Mouse (Mus musculus) lung, embryonic 15.5 days (tissue): ENCODE measurements at regions not wholly inside any gene's neighbourhood (a gene's known extent, or its start where the extent isn't known, plus 50 kb on each side); places are given as distances from the start of the nearest gene placed in this dataset.

ENCODE experiments used
- ATAC-seq: fragments of 200-750 bp; cut with Nextera tagmentation; 2 replicates; pipeline ENCODE4 v1.8.0; 2017; ENCODE audit warnings: moderate number of reproducible peaks, borderline replicate concordance; ENCODE audit not compliant: low FRiP score, low TSS enrichment; ENCODE audit errors: extremely low read depth
- H3K27ac ChIP-seq: fragments of 300-500 bp; sonication (generic); 2 replicates; pipeline ENCODE4 v1.5.1; 2015; ENCODE audit warnings: moderate library complexity, mild to moderate bottlenecking, inconsistent platforms
- H3K27me3 ChIP-seq: fragments of 300-500 bp; sonication (generic); 2 replicates; pipeline ENCODE4 v1.6.1; 2015; ENCODE audit warnings: inconsistent platforms
- H3K36me3 ChIP-seq: fragments of 300-500 bp; sonication (generic); 2 replicates; pipeline ENCODE4 v1.6.1; 2015; ENCODE audit warnings: inconsistent platforms
- H3K4me1 ChIP-seq: fragments of 300-500 bp; sonication (generic); 2 replicates; pipeline ENCODE4 v1.6.1; 2015; ENCODE audit warnings: inconsistent platforms
- H3K4me2 ChIP-seq: fragments of 300-500 bp; sonication (generic); 2 replicates; pipeline ENCODE4 v1.6.1; 2015; ENCODE audit warnings: inconsistent platforms, mild to moderate bottlenecking, moderate library complexity
- H3K4me3 ChIP-seq: fragments of 300-500 bp; sonication (generic); 2 replicates; pipeline ENCODE4 v1.5.1; 2015; ENCODE audit warnings: mild to moderate bottlenecking, inconsistent platforms
- H3K9ac ChIP-seq: fragments of 300-500 bp; sonication (generic); 2 replicates; pipeline ENCODE4 v1.6.1; 2015; ENCODE audit warnings: inconsistent platforms
- H3K9me3 ChIP-seq: fragments of 300-500 bp; sonication (generic); 2 replicates; pipeline ENCODE4 v1.6.1; 2016; ENCODE audit warnings: inconsistent platforms
- WGBS: fragments of 180-500 bp; shearing (Covaris S2); methylation state at CpG from one replicate; pipeline ENCODE4 v1.1.7; 2015; 5-methylcytosine and 5-hydroxymethylcytosine counted together

- Histone ChIP-seq H3K4me1 (no peaks in the 10 kb centered on the region), H3K9me3 (no peaks in the 10 kb centered on the region), H3K4me3 (no peak overlapping the region), H3K4me2 (no peak overlapping the region), H3K27me3 (no peaks in the 10 kb centered on the region), H3K36me3 (no peaks in the 10 kb centered on the region), H3K27ac (no peak overlapping the region), H3K9ac (no peak overlapping the region)
- WGBS, result 35% methylated on average over 3 of the region's 3 CpGs
- ATAC-seq, result no peak
These were observed 300.1 kb upstream of the Auts2 start for GRCm38 (mm10) chr5:132843284-132843683.

GRCm38 (mm10) chr5:132841794-132842193 is 298.6 kb upstream of the Auts2 start:
- no peak for ATAC-seq
- no peaks in the 10 kb centered on the region for H3K4me1 ChIP-seq
- H3K4me2 ChIP-seq, result no peak overlapping the region
- H3K4me3 ChIP-seq, result no peak overlapping the region
- no peaks in the 10 kb centered on the region for H3K9me3 ChIP-seq
- H3K36me3 ChIP-seq, result no peaks in the 10 kb centered on the region
- no peak overlapping the region for H3K27ac ChIP-seq
- H3K9ac ChIP-seq, result no peak overlapping the region
- H3K27me3 ChIP-seq, result no peaks in the 10 kb centered on the region
- WGBS, result 86% methylated on average over 3 of the region's 3 CpGs

- 17% methylated on average over 2 of the region's 2 CpGs for WGBS
- H3K36me3 ChIP-seq, result no peaks in the 10 kb centered on the region
These were observed 294.3 kb upstream of the Auts2 start for GRCm38 (mm10) chr5:132837420-132837819.

GRCm38 (mm10) chr5:132828993-132829392 is 285.8 kb upstream of the Auts2 start:
- no peaks in the 10 kb centered on the region for H3K36me3 ChIP-seq
- H3K9me3 ChIP-seq, result no peaks in the 10 kb centered on the region
- H3K4me1 ChIP-seq, result no peaks in the 10 kb centered on the region
- H3K9ac ChIP-seq, result no peak overlapping the region
- H3K27me3 ChIP-seq, result no peaks in the 10 kb centered on the region
- H3K27ac ChIP-seq, result no peak overlapping the region
- H3K4me3 ChIP-seq, result no peak overlapping the region
- WGBS, result 58% methylated on average over 7 of the region's 7 CpGs
- no peak overlapping the region for H3K4me2 ChIP-seq
- ATAC-seq, result no peak

More at GRCm38 (mm10) chr5:132837420-132837819, 294.3 kb upstream of the Auts2 start:
- Histone ChIP-seq H3K27me3 (no peaks in the 10 kb centered on the region), H3K27ac (no peak overlapping the region), H3K4me2 (no peak overlapping the region), H3K4me1 (no peaks in the 10 kb centered on the region), H3K9me3 (no peaks in the 10 kb centered on the region), H3K4me3 (no peak overlapping the region), H3K9ac (no peak overlapping the region)
- ATAC-seq, result no peak

DNA sequence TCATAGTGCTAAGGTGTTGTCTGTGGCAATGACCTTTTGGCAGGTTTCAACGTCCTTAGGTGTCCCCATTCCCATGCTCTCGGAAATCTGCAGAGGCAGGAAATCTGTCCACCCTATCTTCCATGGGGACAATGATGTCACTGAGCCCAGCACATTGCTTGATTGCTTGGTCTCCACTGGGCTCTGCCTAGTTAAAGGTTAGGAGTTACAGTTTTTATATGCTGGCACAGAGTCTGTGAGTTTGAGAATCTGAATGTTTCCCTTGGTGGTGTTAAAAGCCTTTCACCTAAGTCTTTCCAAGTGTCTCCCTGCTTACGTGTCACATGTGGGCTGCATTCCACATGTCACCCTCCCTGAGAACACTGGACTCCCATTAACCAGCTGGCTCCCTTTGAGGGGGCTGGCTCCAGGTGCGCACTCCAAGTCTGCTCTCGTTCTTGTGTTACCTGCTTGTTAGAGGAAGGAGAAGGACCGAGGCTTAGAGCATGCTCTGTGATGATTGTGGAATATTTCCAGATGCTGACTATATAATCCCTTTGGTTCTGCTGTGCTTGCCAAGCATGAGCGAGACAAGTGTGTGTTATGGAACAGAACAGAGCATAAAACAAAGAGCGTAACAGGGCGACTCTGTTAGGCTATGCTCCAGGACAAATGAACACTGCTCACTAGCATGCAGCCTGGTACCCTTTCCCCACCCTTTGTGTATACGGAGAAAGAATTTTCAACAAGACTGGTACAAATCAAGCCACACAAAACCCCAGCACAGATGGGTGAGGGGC is 284.6 kb upstream of the Auts2 start:
- Histone ChIP-seq H3K4me1 (no peaks in the 10 kb centered on the region), H3K9me3 (no peaks in the 10 kb centered on the region), H3K36me3 (no peaks in the 10 kb centered on the region), H3K27me3 (no peaks in the 10 kb centered on the region), H3K4me2 (no peak overlapping the region), H3K27ac (no peak overlapping the region), H3K9ac (no peak overlapping the region), H3K4me3 (no peak overlapping the region)
- 69% methylated on average over 10 of the region's 10 CpGs for WGBS
- no peak for ATAC-seq

DNA sequence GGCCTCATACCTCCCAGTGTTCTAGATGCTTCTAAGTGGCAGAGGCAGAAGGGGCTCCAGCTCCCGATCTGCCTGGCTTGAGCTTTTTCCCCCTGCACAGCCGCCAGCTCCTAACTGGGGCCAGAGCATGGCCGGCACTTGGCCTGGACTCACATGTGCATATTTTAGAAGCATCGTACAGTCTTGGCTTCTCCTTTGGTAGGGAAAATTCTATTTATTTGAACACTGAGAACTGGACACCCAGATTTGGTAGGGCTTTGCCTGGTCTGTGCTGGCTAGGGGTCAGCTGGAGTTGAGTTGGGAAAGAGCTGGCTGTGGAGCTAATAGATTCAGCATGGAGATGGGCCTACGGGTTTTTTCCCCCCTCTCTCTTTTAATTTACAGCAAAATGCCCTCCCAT is 282.9 kb upstream of the Auts2 start:
- Histone ChIP-seq H3K4me1 (no peaks in the 10 kb centered on the region), H3K36me3 (no peaks in the 10 kb centered on the region), H3K4me2 (no peak overlapping the region), H3K27me3 (no peaks in the 10 kb centered on the region), H3K27ac (no peak overlapping the region), H3K9me3 (no peaks in the 10 kb centered on the region), H3K9ac (no peak overlapping the region), H3K4me3 (no peak overlapping the region)
- WGBS, result 85% methylated on average over 5 of the region's 5 CpGs
- no peak for ATAC-seq

DNA sequence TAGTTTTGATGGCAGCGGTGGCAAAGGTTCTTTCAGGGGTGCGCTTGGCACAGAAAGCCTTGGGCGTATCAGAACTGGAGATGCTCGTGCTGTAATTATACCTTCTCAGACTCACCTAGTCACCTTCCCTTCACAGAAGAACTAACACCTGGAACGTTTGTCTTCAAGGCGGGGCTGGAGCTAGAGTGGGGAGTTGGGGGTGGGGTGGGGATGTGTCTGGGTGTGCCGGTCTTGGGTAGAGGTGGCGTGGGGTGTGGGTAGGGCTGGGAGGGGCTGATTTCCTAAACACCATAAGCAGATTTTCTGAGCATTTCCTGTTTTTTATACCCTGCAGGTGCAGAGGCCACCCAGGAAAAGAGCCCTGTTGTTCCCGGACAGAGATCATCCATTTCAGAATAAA is 274.5 kb upstream of the Auts2 start:
- 78% methylated on average over 9 of the region's 9 CpGs for WGBS
- Histone ChIP-seq H3K27me3 (no peaks in the 10 kb centered on the region), H3K36me3 (no peaks in the 10 kb centered on the region), H3K9me3 (no peaks in the 10 kb centered on the region), H3K4me3 (no peak overlapping the region), H3K27ac (no peak overlapping the region), H3K4me2 (no peak overlapping the region), H3K9ac (no peak overlapping the region), H3K4me1 (no peaks in the 10 kb centered on the region)
- no peak for ATAC-seq

DNA sequence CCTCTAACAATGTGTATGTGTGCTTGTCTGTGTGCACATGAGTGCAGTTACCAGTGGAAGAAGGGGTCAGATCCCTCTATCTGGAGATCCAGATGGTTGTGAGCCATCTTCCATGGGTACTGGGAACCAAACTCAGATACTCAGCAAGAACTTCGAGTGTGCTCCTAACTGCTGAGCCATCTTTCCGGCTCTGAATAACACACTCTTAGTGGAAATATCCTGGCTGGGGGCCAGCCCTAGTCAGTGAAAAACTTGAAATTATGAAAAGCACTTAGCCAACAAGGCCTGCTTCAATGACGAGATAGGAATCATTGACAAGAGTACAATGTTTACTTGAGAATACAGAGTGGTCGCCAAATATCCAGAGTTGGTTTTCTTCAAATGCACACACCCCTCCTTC is 266.0 kb upstream of the Auts2 start:
- Histone ChIP-seq H3K4me1 (no peaks in the 10 kb centered on the region), H3K36me3 (no peaks in the 10 kb centered on the region), H3K9me3 (no peaks in the 10 kb centered on the region), H3K27me3 (no peaks in the 10 kb centered on the region), H3K9ac (no peak overlapping the region), H3K4me3 (no peak overlapping the region), H3K4me2 (no peak overlapping the region), H3K27ac (no peak overlapping the region)
- WGBS, result 15% methylated on average over 4 of the region's 4 CpGs
- ATAC-seq, result no peak

- WGBS, result 82% methylated on average over 1 of the region's 1 CpGs
- ATAC-seq, result no peak
- Histone ChIP-seq H3K4me2 (no peak overlapping the region), H3K27ac (no peak overlapping the region), H3K9ac (no peak overlapping the region), H3K4me3 (no peak overlapping the region), H3K4me1 (no peaks in the 10 kb centered on the region), H3K36me3 (no peaks in the 10 kb centered on the region), H3K9me3 (no peaks in the 10 kb centered on the region), H3K27me3 (no peaks in the 10 kb centered on the region)
These were observed 252.9 kb upstream of the Auts2 start for GRCm38 (mm10) chr5:132796061-132796460.

DNA sequence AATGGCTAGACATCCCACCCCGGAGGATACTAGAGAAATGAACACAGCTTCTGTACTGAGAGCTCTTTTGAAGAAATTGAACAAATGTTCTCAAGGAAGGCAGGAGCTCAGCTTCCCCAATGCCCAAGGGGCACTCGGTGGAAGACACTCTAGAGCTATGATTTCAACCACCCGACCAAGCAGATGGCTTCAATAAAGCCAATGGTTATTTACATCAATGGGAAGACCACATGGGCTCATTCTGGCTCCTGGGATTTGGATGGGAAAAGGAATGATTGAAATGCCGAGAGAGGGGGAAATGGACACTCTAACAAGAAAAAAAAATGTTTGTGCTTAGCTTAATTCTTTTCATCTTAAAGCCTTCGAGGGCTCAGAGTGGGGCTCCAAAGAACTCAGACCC is 249.3 kb upstream of the Auts2 start:
- H3K27me3 ChIP-seq, result no peaks in the 10 kb centered on the region
- no peak for ATAC-seq
- no peak overlapping the region for H3K27ac ChIP-seq
- no peak overlapping the region for H3K4me3 ChIP-seq
- H3K9me3 ChIP-seq, result no peaks in the 10 kb centered on the region
- 63% methylated on average over 5 of the region's 5 CpGs for WGBS
- H3K4me2 ChIP-seq, result no peak overlapping the region
- H3K36me3 ChIP-seq, result no peaks in the 10 kb centered on the region
- no peak overlapping the region for H3K9ac ChIP-seq
- no peaks in the 10 kb centered on the region for H3K4me1 ChIP-seq

GRCm38 (mm10) chr5:132785291-132785690 is 242.1 kb upstream of the Auts2 start:
- no peaks in the 10 kb centered on the region for H3K36me3 ChIP-seq
- H3K4me2 ChIP-seq, result no peak overlapping the region
- no peak overlapping the region for H3K4me3 ChIP-seq
- H3K4me1 ChIP-seq, result no peaks in the 10 kb centered on the region
- H3K27me3 ChIP-seq, result no peaks in the 10 kb centered on the region
- 48% methylated on average over 3 of the region's 3 CpGs for WGBS
- no peaks in the 10 kb centered on the region for H3K9me3 ChIP-seq
- H3K9ac ChIP-seq, result no peak overlapping the region
- ATAC-seq, result no peak
- H3K27ac ChIP-seq, result no peak overlapping the region

DNA sequence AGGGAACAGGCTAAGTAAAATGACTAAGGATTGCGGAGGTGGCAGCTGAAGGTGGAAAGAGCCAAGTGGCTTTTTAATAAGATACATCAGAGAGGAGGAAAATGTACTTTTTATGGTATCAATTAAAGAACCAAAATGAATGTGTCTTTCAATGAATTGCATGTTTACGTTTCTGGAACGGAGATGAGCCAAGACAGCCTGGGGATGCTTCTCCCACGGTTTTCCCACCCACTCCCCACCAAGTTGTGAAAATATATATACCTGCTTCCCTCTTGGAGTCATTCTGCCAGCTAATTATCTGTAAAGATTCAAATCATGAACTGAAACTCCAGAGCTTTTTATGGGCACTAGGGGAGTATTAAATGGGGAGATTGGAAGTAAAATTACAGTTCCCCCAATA is 241.6 kb upstream of the Auts2 start:
- Histone ChIP-seq H3K4me3 (no peak overlapping the region), H3K27ac (no peak overlapping the region), H3K4me2 (no peak overlapping the region), H3K9ac (no peak overlapping the region), H3K27me3 (no peaks in the 10 kb centered on the region), H3K36me3 (no peaks in the 10 kb centered on the region), H3K4me1 (no peaks in the 10 kb centered on the region), H3K9me3 (no peaks in the 10 kb centered on the region)
- 66% methylated on average over 4 of the region's 4 CpGs for WGBS
- no peak for ATAC-seq
